Mouse (Mus musculus) liver, adult 2 months (tissue): ENCODE data around the gene Lrrc46. TPM values are rescaled to one million over a fixed set of nuclear protein-coding genes. Genes with fewer than 3 reads are reported as not detected.

Experiments
- DNase-seq: peaks from one replicate; pipeline ENCODE4 v3.0.0-alpha.2; 2011; ENCODE audit warnings: low read depth, low spot score; ENCODE audit errors: extremely low read depth
- H3K27ac ChIP-seq: fragments of 200-500 bp; replicated peaks from 2 replicates; pipeline ENCODE4 v1.5.1; 2012; ENCODE audit warnings: low read depth, mild to moderate bottlenecking, control low read depth, inconsistent platforms, low read length; ENCODE audit not compliant: insufficient read depth
- H3K27me3 ChIP-seq: fragments of 200-500 bp; 2 replicates; pipeline ENCODE4 v1.6.1; 2012; ENCODE audit warnings: mild to moderate bottlenecking, moderate library complexity, low read length, inconsistent platforms; ENCODE audit not compliant: control insufficient read depth, insufficient read depth
- H3K36me3 ChIP-seq: fragments of 200-500 bp; 2 replicates; pipeline ENCODE4 v1.6.1; 2012; ENCODE audit warnings: low read length, inconsistent platforms; ENCODE audit not compliant: control insufficient read depth, insufficient read depth
- H3K4me1 ChIP-seq: fragments of 200-500 bp; 2 replicates; pipeline ENCODE4 v1.6.1; 2011; ENCODE audit warnings: low read length; ENCODE audit not compliant: control insufficient read depth, insufficient read depth
- H3K4me3 ChIP-seq: fragments of 200-500 bp; 2 replicates; pipeline ENCODE4 v1.5.1; 2011; ENCODE audit warnings: low read depth, mild to moderate bottlenecking, control low read depth, low read length, moderate library complexity; ENCODE audit not compliant: insufficient read depth
- H3K79me2 ChIP-seq: fragments of 200-500 bp; 2 replicates; pipeline ENCODE4 v1.6.1; 2012; ENCODE audit warnings: inconsistent platforms, mild to moderate bottlenecking, low read length, moderate library complexity; ENCODE audit not compliant: control insufficient read depth, insufficient read depth
- H3K9ac ChIP-seq: fragments of 200-500 bp; 2 replicates; pipeline ENCODE4 v1.6.1; 2012; ENCODE audit warnings: low read depth, mild to moderate bottlenecking, control low read depth, inconsistent platforms, low read length
- CTCF ChIP-seq: fragments of 200-500 bp; IDR thresholded peaks from 2 replicates; pipeline ENCODE4 v1.5.1; 2011; ENCODE audit warnings: low read depth, low read length, control low read depth
- POLR2A ChIP-seq: fragments of 200-500 bp; IDR thresholded peaks from 2 replicates; pipeline ENCODE4 v1.6.1; 2011; ENCODE audit warnings: low read length, control low read depth; ENCODE audit not compliant: insufficient read depth; ENCODE audit errors: extremely low read depth
- WGBS: fragments of 180-500 bp; shearing (Covaris S2); methylation state at CpG from one replicate; pipeline ENCODE4 v1.1.7; 2018; 5-methylcytosine and 5-hydroxymethylcytosine counted together
- polyA plus RNA-seq: library from polyadenylated mRNA; depleted of rRNA; stranded (reverse); fragments of >200 nt; gene quantifications from 2 replicates; pipeline ENCODE4 v1.2.3, GENCODE M21; 2012
- total RNA-seq: library from RNA; depleted of rRNA; stranded (reverse); fragments of >200 nt; gene quantifications from 2 replicates; pipeline ENCODE4 v1.2.3, GENCODE M21; 2014

Gene Lrrc46
- total and polyA plus RNA-seq, 2 experiments = 0.28 to 1.1 TPM

- Histone ChIP-seq H3K4me1 (peaks cover 8% of the 10 kb centered on the region), H3K9ac (no peak overlapping the region), H3K4me3 (no peak overlapping the region), H3K27ac (no peak overlapping the region), H3K79me2 (no peaks in the 10 kb centered on the region), H3K36me3 (no peaks in the 10 kb centered on the region), H3K27me3 (no peaks in the 10 kb centered on the region)
- no peak for TF ChIP-seq POLR2A
- no peak for TF ChIP-seq CTCF
- WGBS = 49% methylated on average over 11 of the region's 11 CpGs
- no peak for DNase-seq
Observed at GRCm38 (mm10) chr11:97052219-97052646, 11.0 kb upstream of the Lrrc46 start.

GRCm38 (mm10) chr11:97050944-97051586, 9.9 kb upstream of the Lrrc46 start:
- Histone ChIP-seq H3K4me3 (peak overlapping the region; percentile 62), H3K9ac (peak overlapping the region; percentile 62), H3K36me3 (no peaks in the 10 kb centered on the region), H3K79me2 (no peaks in the 10 kb centered on the region), H3K4me1 (peaks cover 8% of the 10 kb centered on the region), H3K27me3 (no peaks in the 10 kb centered on the region), H3K27ac (no peak overlapping the region)
- TF ChIP-seq CTCF (no peak), POLR2A (no peak)
- DNase-seq = peak; percentile 45
- WGBS = 2% methylated on average over 13 of the region's 13 CpGs

GRCm38 (mm10) chr11:97050216-97050943, 9.2 kb upstream of the Lrrc46 start, which contains the start of gene Osbpl7:
Osbpl7 (plus strand) TSS chr11:97050628.
- Histone ChIP-seq H3K79me2 (no peaks in the 10 kb centered on the region), H3K27ac (no peak within 1 kb of the TSS), H3K4me1 (peaks cover 8% of the 10 kb centered on the region), H3K9ac (peak within 1 kb of the TSS; percentile 62), H3K27me3 (no peaks in the 10 kb centered on the region), H3K36me3 (no peaks in the 10 kb centered on the region), H3K4me3 (peak within 1 kb of the TSS; percentile 62)
- 6% methylated on average over 18 of the region's 18 CpGs for WGBS
- TF ChIP-seq CTCF (peak; percentile 47), POLR2A (0 out of 2 replicates have a peak, but pooled peaks have one; percentile 30)
- no peak for DNase-seq

- Histone ChIP-seq H3K36me3 (no peaks in the 10 kb centered on the region), H3K9ac (no peak overlapping the region)
- 85% methylated on average over 6 of the region's 6 CpGs for WGBS
Observed at GRCm38 (mm10) chr11:97049492-97050085, 8.4 kb upstream of the Lrrc46 start.

GRCm38 (mm10) chr11:97048090-97048650, 7.0 kb upstream of the Lrrc46 start:
- H3K79me2 ChIP-seq = no peaks in the 10 kb centered on the region
- no peak overlapping the region for H3K9ac ChIP-seq
- DNase-seq = no peak
- WGBS = 72% methylated on average over 8 of the region's 8 CpGs
- no peak for TF ChIP-seq CTCF
- no peak for TF ChIP-seq POLR2A
- H3K27ac ChIP-seq = no peak overlapping the region
- no peak overlapping the region for H3K4me3 ChIP-seq
- no peaks in the 10 kb centered on the region for H3K36me3 ChIP-seq
- H3K27me3 ChIP-seq = no peaks in the 10 kb centered on the region
- peaks cover 8% of the 10 kb centered on the region for H3K4me1 ChIP-seq

More at GRCm38 (mm10) chr11:97049492-97050085, 8.4 kb upstream of the Lrrc46 start:
- Histone ChIP-seq H3K27me3 (no peaks in the 10 kb centered on the region), H3K79me2 (no peaks in the 10 kb centered on the region), H3K27ac (no peak overlapping the region), H3K4me1 (peaks cover 8% of the 10 kb centered on the region), H3K4me3 (no peak overlapping the region)
- TF ChIP-seq POLR2A (no peak), CTCF (no peak)
- DNase-seq = no peak
